Mouse (Mus musculus) erythroblast, embryonic 14.5 days (primary cell): ENCODE results near the gene Tdrd1.

ENCODE experiments used
- GATA1 ChIP-seq: IDR thresholded peaks from 2 replicates; pipeline ENCODE4 v1.6.1; 2012; ENCODE audit warnings: low read length, inconsistent platforms, mixed read lengths
- TAL1 ChIP-seq: IDR thresholded peaks from 3 replicates; pipeline ENCODE4 v1.6.1; 2012; ENCODE audit warnings: low read length, inconsistent platforms, mixed read lengths

DNA sequence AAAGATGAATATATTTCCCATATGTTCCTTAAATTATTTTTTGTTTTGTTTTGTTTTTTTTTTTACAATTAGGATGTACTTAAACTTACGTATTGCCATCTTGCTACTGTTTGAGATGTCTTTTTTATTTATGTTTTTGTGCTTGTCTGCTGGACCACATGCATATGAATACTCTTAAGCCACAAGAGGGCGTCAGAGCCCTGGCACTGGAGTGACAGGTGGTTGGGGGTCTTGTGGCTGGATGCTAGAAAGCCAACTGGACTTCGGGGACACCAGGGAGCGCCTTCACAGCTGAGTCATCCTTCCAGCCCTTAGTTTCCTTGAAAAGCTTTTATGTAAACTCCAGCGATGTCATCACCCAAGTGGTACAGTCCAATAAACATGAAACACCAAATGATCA, 17.2 kb upstream of the Tdrd1 start:
- TF ChIP-seq TAL1 (no peak), GATA1 (no peak)
